Mouse (Mus musculus): ENCODE results near the gene Obox7. TPM values are rescaled to one million over a fixed set of nuclear protein-coding genes. Genes with fewer than 3 reads are reported as not detected.

The Obox7 gene
- polyA plus RNA-seq (2015; fragmentation: Nextera tagmentation; extraction: Ambion mirVana), result not detected in 2 replicates

GRCm38 (mm10) chr7:14659196-14659595, at the start of gene Obox7:
TSS of gene Obox7 (plus strand) at chr7:14659496.

Other genes with a start within 250 kb of the Obox7 start
- gene Sult2a8, start 212.7 kb upstream of the Obox7 start, polyA plus RNA-seq (2015; fragmentation: Nextera tagmentation; extraction: Ambion mirVana), result 0.30 and 0.40 TPM in 2 replicates
- gene Sult2a7, start 165.3 kb upstream of the Obox7 start, polyA plus RNA-seq (2015; fragmentation: Nextera tagmentation; extraction: Ambion mirVana), result not detected in 2 replicates
- 0.05 and 0.06 TPM in 2 replicates for gene Vmn1r90, start 96.0 kb upstream of the Obox7 start, polyA plus RNA-seq (2015; fragmentation: Nextera tagmentation; extraction: Ambion mirVana)

Measured in adrenal gland, postnatal 0 days (tissue).